Mouse (Mus musculus): ENCODE measurements at regions not wholly inside any gene's neighbourhood (a gene's known extent, or its start where the extent isn't known, plus 50 kb on each side); places are given as distances from the start of the nearest gene placed in this dataset.

DNA sequence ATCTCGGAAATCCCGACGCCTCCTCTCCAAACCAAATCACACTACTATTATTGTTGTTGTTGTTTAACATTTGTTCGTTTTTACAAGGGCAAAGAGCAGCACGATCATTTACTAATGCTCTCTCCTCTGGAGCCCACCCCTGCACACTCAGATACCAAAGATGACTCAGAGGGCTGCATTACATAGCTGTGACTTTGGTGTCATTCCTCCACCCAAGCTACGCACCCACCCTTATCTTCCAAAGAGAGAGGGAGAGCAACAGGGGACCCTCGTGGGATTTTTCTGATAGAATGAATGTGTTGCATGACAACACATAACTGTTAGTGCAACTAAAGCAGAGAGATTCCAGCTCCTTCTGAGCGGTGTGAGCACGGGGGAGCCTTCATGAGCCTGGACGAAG lies 50.8 kb upstream of the Tspan2 start:
- TF ChIP-seq CTCF (conservative IDR thresholded peaks at IDR 0.05; ENCODE audit: insufficient read depth, insufficient read length, low read depth, low read length), result no peak
- no peak for TF ChIP-seq POLR2A (IDR thresholded peaks at IDR 0.05; ENCODE audit: low read depth, low read length)

Measured in kidney, adult 2 months (tissue).